ENCODE assay signal across 17 mouse cellular contexts in the genomic region with DNA sequence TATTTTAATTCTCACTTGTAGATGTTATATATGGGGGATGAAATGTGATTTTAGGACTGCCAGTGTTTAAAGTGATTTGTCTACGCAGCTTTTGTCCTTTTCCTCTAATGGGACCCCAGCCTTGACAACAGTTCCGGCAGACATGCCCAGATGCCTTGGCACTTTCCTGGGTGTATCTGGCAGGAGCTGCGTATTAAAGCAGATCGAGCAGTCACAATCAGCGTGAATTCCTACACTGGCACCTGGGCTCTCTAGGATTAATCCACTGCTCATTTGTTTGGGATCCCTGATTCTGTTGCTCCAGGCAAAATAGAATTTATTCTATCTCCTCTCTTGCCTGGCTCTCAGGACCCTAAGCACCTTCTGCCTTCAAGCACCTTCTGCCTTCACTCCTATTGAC.
"Had no signal": no experiment of that assay in that cellular context is flagged by ENCODE, and none has a peak within 500 bp of the region (broad histone marks: within the 10 kb centered on the region; RNA-seq: fewer than 3 reads in every experiment).

No protein-coding gene starts in this region.

- H3K36me3 ChIP-seq: liver, embryonic 13.5 days; neural tube, embryonic 12.5 days had no signal

- DNase-seq: kidney, postnatal 25 days; liver, embryonic 13.5 days; lung, adult 2 months; lung, postnatal 14 days; lung, postnatal 4 days; right cerebral cortex, adult 18-20 months; right cerebral cortex, postnatal 14 days; right cerebral cortex, postnatal 4 days; thymus, adult 2 months; thymus, postnatal 14 days; thymus, postnatal 4 days had no signal

- H3K27me3 ChIP-seq: liver, embryonic 13.5 days; neural tube, embryonic 12.5 days; neural tube, embryonic 15.5 days had no signal

- H3K4me1 ChIP-seq: liver, embryonic 13.5 days; neural tube, embryonic 12.5 days; neural tube, embryonic 15.5 days had no signal

- H3K4me2 ChIP-seq: liver, embryonic 13.5 days; midbrain, embryonic 11.5 days; neural tube, embryonic 12.5 days; neural tube, embryonic 15.5 days had no signal

- H3K4me3 ChIP-seq: layer of hippocampus, adult 2 months; liver, embryonic 13.5 days; neural tube, embryonic 12.5 days; neural tube, embryonic 15.5 days had no signal

- H3K9me3 ChIP-seq: liver, embryonic 13.5 days; neural tube, embryonic 12.5 days; neural tube, embryonic 15.5 days had no signal

- H3K27ac ChIP-seq: kidney, postnatal 0 days; layer of hippocampus, adult 2 months; liver, embryonic 13.5 days; neural tube, embryonic 12.5 days; neural tube, embryonic 15.5 days; stomach, postnatal 0 days had no signal

- H3K9ac ChIP-seq: liver, embryonic 13.5 days; neural tube, embryonic 12.5 days; neural tube, embryonic 15.5 days had no signal
